Mouse (Mus musculus): ENCODE results near the gene Cpt1a. TPM values are rescaled to one million over a fixed set of nuclear protein-coding genes. Genes with fewer than 3 reads are reported as not detected.
A peak's percentile ranks its signal among the peaks of the same experiment; 100 is the strongest.

Cpt1a gene
- polyA plus RNA-seq, 1 experiment from 2014 or later, result 4.0 TPM

GRCm38 (mm10) chr19:3388629-3389057, 66.5 kb downstream of the Cpt1a start, which contains the start of gene Tesmin:
TSS of gene Tesmin (plus strand) at chr19:3388857.
- WGBS, result 2% methylated on average over 33 of the region's 33 CpGs
- H3K4me1 ChIP-seq, result peaks cover 9% of the 10 kb centered on the region
- peak within 1 kb of the TSS; percentile 54 for H3K4me3 ChIP-seq
- no peaks in the 10 kb centered on the region for H3K36me3 ChIP-seq
- peaks cover 7% of the 10 kb centered on the region; the same call in 1 of the 2 replicates for H3K9me3 ChIP-seq (replicated peaks)
- DNase-seq (ENCODE audit: low spot score), result peak; percentile 84
- peaks cover 13% of the 10 kb centered on the region for H3K27me3 ChIP-seq (ENCODE audit: low read depth, poor library complexity, severe bottlenecking)
- peak within 1 kb of the TSS; percentile 75 for H3K27ac ChIP-seq (replicated peaks)

- peak overlapping the region; percentile 75 for H3K27ac ChIP-seq (replicated peaks)
Measured at GRCm38 (mm10) chr19:3389089-3389488, 67.0 kb downstream of the Cpt1a start.

DNA sequence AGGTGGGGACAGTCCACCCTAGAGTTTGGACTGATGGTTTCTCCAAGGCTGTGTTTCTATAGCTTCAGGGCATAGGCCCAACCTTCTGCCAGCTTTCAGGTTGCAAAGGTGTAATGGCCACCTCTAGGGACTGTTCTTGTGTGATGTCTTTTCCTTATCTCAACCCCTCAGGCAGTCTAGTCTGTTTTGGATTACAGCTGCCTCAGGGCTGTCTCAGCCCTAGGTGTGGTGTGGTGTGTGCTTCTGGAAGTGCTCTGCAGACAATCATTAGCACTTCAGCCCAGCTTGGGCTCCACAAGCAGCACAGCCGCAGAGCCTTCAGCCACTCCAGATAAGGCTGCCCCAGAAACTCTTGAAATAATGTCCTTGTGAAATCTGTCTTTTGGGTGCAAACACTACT, 70.2 kb downstream of the Cpt1a start:
- Histone ChIP-seq H3K27ac (replicated peaks) (no peak overlapping the region), H3K36me3 (no peaks in the 10 kb centered on the region), H3K27me3 (ENCODE audit: low read depth, poor library complexity, severe bottlenecking) (peaks cover 13% of the 10 kb centered on the region), H3K9me3 (replicated peaks) (peaks cover 7% of the 10 kb centered on the region; the same call in 1 of the 2 replicates), H3K4me1 (peaks cover 9% of the 10 kb centered on the region), H3K4me3 (no peak overlapping the region)
- WGBS, result 90% methylated on average over 1 of the region's 1 CpGs
- no peak for DNase-seq (ENCODE audit: low spot score)

More at GRCm38 (mm10) chr19:3389089-3389488, 67.0 kb downstream of the Cpt1a start:
- Histone ChIP-seq H3K27me3 (ENCODE audit: low read depth, poor library complexity, severe bottlenecking) (peaks cover 13% of the 10 kb centered on the region), H3K4me1 (peaks cover 9% of the 10 kb centered on the region), H3K4me3 (peak overlapping the region; percentile 54), H3K9me3 (replicated peaks) (peaks cover 7% of the 10 kb centered on the region; the same call in 1 of the 2 replicates), H3K36me3 (no peaks in the 10 kb centered on the region)
- DNase-seq (ENCODE audit: low spot score), result peak; percentile 84
- WGBS, result under 1% methylated on average over 43 of the region's 43 CpGs

DNA sequence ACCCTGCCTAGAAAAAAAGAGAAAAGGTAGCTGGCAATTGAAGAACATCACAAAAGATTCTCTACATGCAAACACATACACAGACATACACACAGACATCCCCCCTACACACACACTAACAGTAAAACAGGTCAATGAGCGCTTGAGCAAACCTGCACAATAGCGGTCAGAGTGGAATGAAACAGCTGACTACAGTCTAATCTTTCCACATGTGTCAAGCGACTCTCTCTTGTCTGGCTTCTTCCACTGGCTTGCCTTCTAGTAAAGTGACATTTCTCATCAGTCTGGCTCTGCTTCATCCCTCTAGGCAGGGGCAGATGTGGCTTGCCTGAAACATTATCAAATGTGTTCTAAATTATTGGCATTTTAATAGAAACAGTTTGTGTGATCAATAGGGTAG, 72.1 kb downstream of the Cpt1a start:
- Histone ChIP-seq H3K4me3 (no peak overlapping the region), H3K36me3 (no peaks in the 10 kb centered on the region), H3K9me3 (replicated peaks) (peaks cover 7% of the 10 kb centered on the region; the same call in 1 of the 2 replicates), H3K4me1 (peaks cover 2% of the 10 kb centered on the region), H3K27me3 (ENCODE audit: low read depth, poor library complexity, severe bottlenecking) (peaks cover 12% of the 10 kb centered on the region), H3K27ac (replicated peaks) (no peak overlapping the region)
- 83% methylated on average over 3 of the region's 3 CpGs for WGBS
- no peak for DNase-seq (ENCODE audit: low spot score)

GRCm38 (mm10) chr19:3400057-3400456, 77.9 kb downstream of the Cpt1a start:
- no peak overlapping the region for H3K4me3 ChIP-seq
- 91% methylated on average over 4 of the region's 4 CpGs for WGBS
- no peaks in the 10 kb centered on the region for H3K27me3 ChIP-seq (ENCODE audit: low read depth, poor library complexity, severe bottlenecking)
- DNase-seq (ENCODE audit: low spot score), result no peak
- no peaks in the 10 kb centered on the region for H3K36me3 ChIP-seq
- H3K4me1 ChIP-seq, result no peaks in the 10 kb centered on the region
- H3K9me3 ChIP-seq (replicated peaks), result no peaks in the 10 kb centered on the region
- no peak overlapping the region for H3K27ac ChIP-seq (replicated peaks)

- Histone ChIP-seq H3K4me1 (no peaks in the 10 kb centered on the region), H3K27ac (replicated peaks) (no peak overlapping the region), H3K27me3 (ENCODE audit: low read depth, poor library complexity, severe bottlenecking) (no peaks in the 10 kb centered on the region), H3K4me3 (no peak overlapping the region), H3K9me3 (replicated peaks) (no peaks in the 10 kb centered on the region), H3K36me3 (no peaks in the 10 kb centered on the region)
- WGBS, result 86% methylated on average over 7 of the region's 7 CpGs
- no peak for DNase-seq (ENCODE audit: low spot score)
Measured at GRCm38 (mm10) chr19:3401504-3401903, 79.4 kb downstream of the Cpt1a start.

- Histone ChIP-seq H3K27ac (replicated peaks) (no peak overlapping the region), H3K4me3 (no peak overlapping the region), H3K36me3 (no peaks in the 10 kb centered on the region), H3K4me1 (no peaks in the 10 kb centered on the region), H3K9me3 (replicated peaks) (no peaks in the 10 kb centered on the region), H3K27me3 (ENCODE audit: low read depth, poor library complexity, severe bottlenecking) (no peaks in the 10 kb centered on the region)
- DNase-seq (ENCODE audit: low spot score), result no peak
- 70% methylated on average over 7 of the region's 7 CpGs for WGBS
Measured at GRCm38 (mm10) chr19:3401943-3402342, 79.8 kb downstream of the Cpt1a start.

DNA sequence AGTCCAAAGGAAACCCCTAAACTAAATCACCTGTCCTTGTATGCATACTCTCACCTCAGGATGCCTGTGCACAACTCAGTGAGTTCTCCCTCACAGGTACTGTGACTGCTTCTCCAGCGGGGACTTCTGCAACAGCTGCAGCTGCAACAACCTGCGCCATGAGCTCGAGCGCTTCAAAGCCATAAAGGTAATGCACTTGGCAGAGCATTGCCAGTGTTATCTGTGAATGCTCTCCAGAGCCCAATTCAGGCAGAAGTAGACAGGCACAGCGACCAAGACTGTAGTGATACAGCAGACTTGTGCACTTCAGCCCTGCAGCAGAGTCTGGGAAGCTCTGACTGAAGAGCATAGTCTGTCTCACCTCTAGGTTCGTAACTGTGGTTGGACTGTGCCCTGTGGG, 80.3 kb downstream of the Cpt1a start:
- H3K36me3 ChIP-seq, result no peaks in the 10 kb centered on the region
- H3K4me3 ChIP-seq, result no peak overlapping the region
- WGBS, result 85% methylated on average over 6 of the region's 6 CpGs
- no peaks in the 10 kb centered on the region for H3K9me3 ChIP-seq (replicated peaks)
- H3K27me3 ChIP-seq (ENCODE audit: low read depth, poor library complexity, severe bottlenecking), result no peaks in the 10 kb centered on the region
- no peaks in the 10 kb centered on the region for H3K4me1 ChIP-seq
- no peak for DNase-seq (ENCODE audit: low spot score)
- H3K27ac ChIP-seq (replicated peaks), result no peak overlapping the region

- no peak overlapping the region for H3K4me3 ChIP-seq
Measured at GRCm38 (mm10) chr19:3404030-3404429, 81.9 kb downstream of the Cpt1a start.

DNA sequence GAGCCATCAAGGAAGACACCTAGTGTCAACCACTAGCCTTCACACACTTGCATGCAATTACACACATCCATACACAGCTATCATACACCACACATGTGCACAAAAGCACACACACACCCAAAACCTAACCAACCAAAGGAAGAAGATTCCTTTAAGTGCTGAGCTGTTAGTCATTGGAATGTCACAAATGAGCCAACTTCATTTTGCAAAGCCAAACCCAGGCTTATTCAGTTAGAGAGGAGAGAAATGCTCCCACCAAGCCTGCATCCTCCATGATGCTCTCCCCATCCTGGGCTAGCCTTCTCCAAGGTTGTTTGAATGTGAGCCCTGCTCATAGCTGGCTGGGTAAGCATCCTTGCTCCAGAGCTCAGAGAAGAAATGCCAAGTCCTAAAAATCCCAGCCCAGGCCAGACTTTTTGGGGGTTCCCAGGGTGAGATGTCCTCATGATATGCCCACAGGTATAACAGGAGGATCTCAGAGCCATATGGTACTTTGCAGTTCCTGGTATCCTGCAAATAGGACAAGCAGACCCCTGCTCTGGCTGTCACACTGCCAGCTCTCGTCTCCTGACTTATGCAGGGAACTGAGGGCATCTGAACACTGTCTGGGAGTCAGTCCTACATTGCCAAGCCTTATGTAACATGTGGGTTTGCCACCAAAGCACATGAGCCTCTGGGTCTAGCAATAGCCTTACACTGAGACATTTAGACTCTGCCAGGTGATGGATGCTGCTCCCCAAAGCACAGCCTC, 83.6 kb downstream of the Cpt1a start:
- no peaks in the 10 kb centered on the region for H3K9me3 ChIP-seq (replicated peaks)
- no peak for DNase-seq (ENCODE audit: low spot score)
- WGBS, result 58% methylated on average over 1 of the region's 1 CpGs
- H3K27me3 ChIP-seq (ENCODE audit: low read depth, poor library complexity, severe bottlenecking), result no peaks in the 10 kb centered on the region
- H3K36me3 ChIP-seq, result no peaks in the 10 kb centered on the region
- no peaks in the 10 kb centered on the region for H3K4me1 ChIP-seq
- no peak overlapping the region for H3K27ac ChIP-seq (replicated peaks)
- no peak overlapping the region for H3K4me3 ChIP-seq

More at GRCm38 (mm10) chr19:3404030-3404429, 81.9 kb downstream of the Cpt1a start:
- H3K4me1 ChIP-seq, result no peaks in the 10 kb centered on the region
- no peaks in the 10 kb centered on the region for H3K36me3 ChIP-seq
- no peaks in the 10 kb centered on the region for H3K27me3 ChIP-seq (ENCODE audit: low read depth, poor library complexity, severe bottlenecking)
- 83% methylated on average over 7 of the region's 7 CpGs for WGBS
- H3K27ac ChIP-seq (replicated peaks), result no peak overlapping the region
- no peak for DNase-seq (ENCODE audit: low spot score)
- H3K9me3 ChIP-seq (replicated peaks), result no peaks in the 10 kb centered on the region

- peak; percentile 31 for DNase-seq (ENCODE audit: low spot score)
- Histone ChIP-seq H3K27me3 (ENCODE audit: low read depth, poor library complexity, severe bottlenecking) (peaks cover 40% of the 10 kb centered on the region), H3K27ac (replicated peaks) (peak within 1 kb of the TSS; percentile 55), H3K36me3 (no peaks in the 10 kb centered on the region), H3K9me3 (replicated peaks) (no peaks in the 10 kb centered on the region), H3K4me3 (peak within 1 kb of the TSS; percentile 51), H3K4me1 (peaks cover 23% of the 10 kb centered on the region)
- 4% methylated on average over 37 of the region's 37 CpGs for WGBS
Measured at GRCm38 (mm10) chr19:3414268-3414733, 92.2 kb downstream of the Cpt1a start, which contains the start of gene Gal. TSS of gene Gal (minus strand) at chr19:3414544.

DNA sequence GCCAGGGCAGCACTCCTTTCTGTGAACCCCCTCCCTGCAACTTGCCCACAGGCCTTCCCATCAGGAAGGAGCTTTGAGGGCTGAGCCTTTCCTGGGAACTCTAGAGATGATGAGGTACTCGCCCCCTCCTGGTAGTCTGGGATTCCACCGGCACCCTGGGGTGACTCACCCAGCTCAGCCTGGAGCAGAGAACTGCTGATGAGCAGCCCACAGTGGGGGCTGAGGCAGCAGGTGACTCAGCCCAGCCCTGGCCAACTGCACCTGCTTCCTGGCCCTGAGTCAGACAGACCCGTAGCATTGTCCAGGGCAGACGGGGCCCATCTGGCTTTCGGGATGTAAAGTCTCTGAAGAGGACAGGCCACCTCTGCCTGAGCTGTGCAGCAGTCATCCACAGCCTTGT, 97.1 kb downstream of the Cpt1a start:
- Histone ChIP-seq H3K4me3 (no peak overlapping the region), H3K4me1 (peaks cover 6% of the 10 kb centered on the region), H3K27me3 (ENCODE audit: low read depth, poor library complexity, severe bottlenecking) (peaks cover 19% of the 10 kb centered on the region), H3K27ac (replicated peaks) (no peak overlapping the region), H3K9me3 (replicated peaks) (no peaks in the 10 kb centered on the region; the same call in 1 of the 2 replicates), H3K36me3 (no peaks in the 10 kb centered on the region)
- 66% methylated on average over 5 of the region's 5 CpGs for WGBS
- DNase-seq (ENCODE audit: low spot score), result no peak

DNA sequence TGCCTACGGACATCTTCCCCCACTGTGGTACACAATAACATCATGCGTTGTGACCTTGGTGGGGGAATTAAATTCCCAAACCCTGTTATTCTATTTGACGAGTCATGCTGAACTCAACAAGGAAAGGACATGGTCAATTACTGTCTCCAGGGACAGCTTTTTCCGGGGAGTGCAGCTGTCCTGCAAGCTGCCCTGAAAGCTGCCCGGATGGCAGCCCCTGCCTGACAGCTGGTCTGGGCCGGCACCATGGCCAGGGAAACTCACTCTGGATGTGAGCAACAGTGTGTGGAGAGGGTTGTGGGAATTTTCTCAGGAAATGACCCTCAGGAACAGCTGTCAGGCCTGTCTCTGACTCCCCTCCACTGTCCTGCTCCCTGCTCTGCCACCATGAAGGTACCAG, 100.4 kb downstream of the Cpt1a start:
- no peaks in the 10 kb centered on the region for H3K4me1 ChIP-seq
- H3K27ac ChIP-seq (replicated peaks), result no peak overlapping the region
- 75% methylated on average over 6 of the region's 6 CpGs for WGBS
- H3K36me3 ChIP-seq, result no peaks in the 10 kb centered on the region
- H3K4me3 ChIP-seq, result no peak overlapping the region
- no peaks in the 10 kb centered on the region for H3K27me3 ChIP-seq (ENCODE audit: low read depth, poor library complexity, severe bottlenecking)
- H3K9me3 ChIP-seq (replicated peaks), result no peaks in the 10 kb centered on the region; the same call in 1 of the 2 replicates
- DNase-seq (ENCODE audit: low spot score), result no peak

Data from midbrain, embryonic 10.5 days (tissue).